Mouse (Mus musculus) embryo, embryonic 10 days (tissue): Measurements from ENCODE around the gene Tubd1.

Experiments used
- DNase-seq: peaks from one replicate; pipeline ENCODE4 v3.0.0-alpha.2; 2015; ENCODE audit warnings: low spot score

The Tubd1 gene

GRCm38 (mm10) chr11:86568425-86568824 lies 23.6 kb downstream of the Tubd1 start:
- peak; percentile 41 for DNase-seq

- DNase-seq: peak; percentile 74
These were observed 25.5 kb downstream of the Tubd1 start for GRCm38 (mm10) chr11:86570261-86570746.

GRCm38 (mm10) chr11:86571047-86571855 lies 26.5 kb downstream of the Tubd1 start:
- peak; percentile 77 for DNase-seq

- no peak for DNase-seq
These were observed 27.1 kb downstream of the Tubd1 start for GRCm38 (mm10) chr11:86571871-86572270.

GRCm38 (mm10) chr11:86572623-86573022 lies 27.8 kb downstream of the Tubd1 start:
- DNase-seq: no peak

GRCm38 (mm10) chr11:86573646-86574231 lies 28.9 kb downstream of the Tubd1 start:
- no peak for DNase-seq

- no peak for DNase-seq
These were observed 29.6 kb downstream of the Tubd1 start for GRCm38 (mm10) chr11:86574408-86574807.

GRCm38 (mm10) chr11:86575632-86576378 lies 31.0 kb downstream of the Tubd1 start:
- no peak for DNase-seq

GRCm38 (mm10) chr11:86577231-86577630 lies 32.4 kb downstream of the Tubd1 start:
- DNase-seq: peak; percentile 34

GRCm38 (mm10) chr11:86578106-86578808 lies 33.5 kb downstream of the Tubd1 start:
- no peak for DNase-seq

GRCm38 (mm10) chr11:86578809-86579730 lies 34.3 kb downstream of the Tubd1 start:
- DNase-seq: no peak

GRCm38 (mm10) chr11:86579731-86580318 lies 35.0 kb downstream of the Tubd1 start:
- no peak for DNase-seq

- no peak for DNase-seq
These were observed 35.7 kb downstream of the Tubd1 start for GRCm38 (mm10) chr11:86580319-86581113.

- DNase-seq: peak; percentile 48
These were observed 36.5 kb downstream of the Tubd1 start for GRCm38 (mm10) chr11:86581250-86581753.

GRCm38 (mm10) chr11:86581943-86582542 lies 37.3 kb downstream of the Tubd1 start:
- DNase-seq: no peak

- DNase-seq: no peak
These were observed 37.9 kb downstream of the Tubd1 start for GRCm38 (mm10) chr11:86582543-86583260.

GRCm38 (mm10) chr11:86583313-86583825 lies 38.6 kb downstream of the Tubd1 start:
- DNase-seq: no peak
